Mouse (Mus musculus) small intestine, adult 2 months (tissue): ENCODE measurements around the gene Tbl1xr1. TPM values are rescaled to one million over a fixed set of nuclear protein-coding genes. Genes with fewer than 3 reads are reported as not detected.

ENCODE experiments used
- H3K27ac ChIP-seq: fragments of 200-500 bp; 2 replicates; pipeline ENCODE4 v1.5.1; 2012; ENCODE audit warnings: low read depth, low read length, control low read depth, inconsistent platforms; ENCODE audit not compliant: insufficient read depth
- H3K27me3 ChIP-seq: fragments of 200-500 bp; 2 replicates; pipeline ENCODE4 v1.6.1; 2012; ENCODE audit warnings: mild to moderate bottlenecking, moderate library complexity, low read length, inconsistent platforms; ENCODE audit not compliant: control insufficient read depth, insufficient read depth
- H3K36me3 ChIP-seq: fragments of 200-500 bp; 2 replicates; pipeline ENCODE4 v1.6.1; 2012; ENCODE audit warnings: mild to moderate bottlenecking, low read length, control low read depth, inconsistent platforms; ENCODE audit not compliant: control insufficient read depth, insufficient read depth
- H3K4me1 ChIP-seq: fragments of 200-500 bp; 2 replicates; pipeline ENCODE4 v1.6.1; 2012; ENCODE audit warnings: low read length, inconsistent platforms, mixed read lengths; ENCODE audit not compliant: control insufficient read depth, insufficient read depth, insufficient read length
- H3K4me3 ChIP-seq: fragments of 200-500 bp; 2 replicates; pipeline ENCODE4 v1.5.1; 2012; ENCODE audit warnings: low read depth, mild to moderate bottlenecking, control low read depth, inconsistent platforms, low read length, moderate library complexity
- CTCF ChIP-seq: fragments of 200-500 bp; IDR thresholded peaks from 2 replicates; pipeline ENCODE4 v1.5.1; 2012; ENCODE audit warnings: low read depth, mild to moderate bottlenecking, control low read depth, inconsistent platforms, low read length, moderate library complexity, mixed read lengths; ENCODE audit not compliant: insufficient replicate concordance, insufficient read length; ENCODE audit errors: extremely low read depth
- POLR2A ChIP-seq: fragments of 200-500 bp; IDR thresholded peaks from 2 replicates; pipeline ENCODE4 v1.6.1; 2012; ENCODE audit warnings: low read depth, mild to moderate bottlenecking, control low read depth, inconsistent platforms, low read length, moderate library complexity
- whole genome bisulfite sequencing: fragments of 180-500 bp; shearing (Covaris S2); methylation state at CpG from one replicate; pipeline ENCODE4 v1.1.7; 2018; 5-methylcytosine and 5-hydroxymethylcytosine counted together
- polyA plus RNA-seq: library from polyadenylated mRNA; depleted of rRNA; stranded (reverse); fragments of >200 nt; gene quantifications from 2 replicates; pipeline ENCODE4 v1.2.3, GENCODE M21; 2012

The Tbl1xr1 gene
- polyA plus RNA-seq, 1 experiment: 15.8 TPM

DNA sequence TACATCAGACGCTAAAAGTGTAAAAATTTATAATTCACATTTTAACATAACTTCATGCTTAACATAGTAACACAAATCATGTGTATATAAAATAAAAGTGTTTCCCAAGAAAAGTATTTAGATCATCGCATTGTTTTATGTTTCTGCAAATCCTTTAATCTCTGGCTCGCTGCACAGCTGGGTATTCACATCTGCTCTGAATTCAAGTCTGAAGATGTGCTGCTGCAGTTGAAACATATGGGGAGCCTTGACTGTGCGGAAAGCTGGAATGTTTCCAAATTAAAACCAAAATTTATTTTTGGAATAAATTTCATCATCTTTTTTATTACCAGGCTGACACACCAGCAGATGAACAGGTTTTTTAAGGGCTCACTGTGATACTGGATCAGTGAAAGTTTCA, 97.8 kb downstream of the Tbl1xr1 start:
- Histone ChIP-seq H3K4me3 (no peak overlapping the region), H3K27me3 (no peaks in the 10 kb centered on the region), H3K27ac (no peak overlapping the region), H3K36me3 (no peaks in the 10 kb centered on the region), H3K4me1 (no peaks in the 10 kb centered on the region)
- TF ChIP-seq POLR2A: no peak
- no peak for TF ChIP-seq CTCF
- 91% methylated on average over 4 of the region's 4 CpGs for WGBS

DNA sequence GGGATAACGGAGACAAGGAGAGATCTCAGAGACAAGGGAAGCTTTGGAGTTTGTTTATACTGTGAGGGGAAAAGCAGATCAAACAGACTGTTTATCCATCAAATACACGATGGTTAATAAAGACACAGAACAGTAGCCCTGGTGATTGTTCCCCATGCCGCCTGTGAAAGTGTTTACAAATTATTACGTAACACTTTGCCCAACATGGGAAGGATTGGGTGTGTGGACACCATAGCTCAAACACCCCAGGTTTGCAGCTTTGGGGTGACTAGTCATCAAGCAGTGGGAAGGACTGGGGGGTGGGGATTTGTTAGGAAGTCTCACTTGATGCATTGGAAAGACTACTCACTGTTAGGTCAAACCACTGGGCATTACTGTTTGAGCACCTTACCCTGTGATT, 103.6 kb downstream of the Tbl1xr1 start:
- Histone ChIP-seq H3K4me1 (no peaks in the 10 kb centered on the region; the same call in 1 of the 2 replicates), H3K27me3 (no peaks in the 10 kb centered on the region), H3K4me3 (no peak overlapping the region), H3K27ac (no peak overlapping the region), H3K36me3 (peaks cover 3% of the 10 kb centered on the region; the same call in 1 of the 2 replicates)
- 61% methylated on average over 4 of the region's 4 CpGs for WGBS
- TF ChIP-seq POLR2A: no peak

DNA sequence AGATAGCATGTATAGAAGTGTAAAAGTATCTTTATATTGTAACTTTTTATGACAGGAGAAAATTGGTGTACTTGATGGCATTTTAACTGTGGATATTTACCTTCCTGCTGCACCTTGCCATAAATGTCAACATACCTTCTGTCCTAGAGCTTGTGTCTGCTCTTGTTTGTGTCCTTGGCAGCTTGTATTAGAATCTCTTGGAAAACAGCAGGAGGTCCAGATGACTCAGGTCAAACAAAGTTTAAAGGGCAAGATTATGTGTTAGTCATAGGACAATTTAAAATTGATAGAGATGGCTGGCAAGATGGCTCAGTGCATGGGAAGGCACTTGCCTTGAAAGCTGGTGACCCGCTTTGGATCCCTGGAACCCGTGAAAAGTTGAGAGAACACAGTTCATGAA, 104.6 kb downstream of the Tbl1xr1 start:
- H3K4me1 ChIP-seq: no peaks in the 10 kb centered on the region; the same call in 1 of the 2 replicates
- no peak overlapping the region for H3K4me3 ChIP-seq
- 87% methylated on average over 2 of the region's 2 CpGs for WGBS
- H3K36me3 ChIP-seq: peaks cover 3% of the 10 kb centered on the region; the same call in 1 of the 2 replicates
- H3K27me3 ChIP-seq: no peaks in the 10 kb centered on the region
- H3K27ac ChIP-seq: no peak overlapping the region
- TF ChIP-seq POLR2A: no peak
- TF ChIP-seq CTCF: no peak

DNA sequence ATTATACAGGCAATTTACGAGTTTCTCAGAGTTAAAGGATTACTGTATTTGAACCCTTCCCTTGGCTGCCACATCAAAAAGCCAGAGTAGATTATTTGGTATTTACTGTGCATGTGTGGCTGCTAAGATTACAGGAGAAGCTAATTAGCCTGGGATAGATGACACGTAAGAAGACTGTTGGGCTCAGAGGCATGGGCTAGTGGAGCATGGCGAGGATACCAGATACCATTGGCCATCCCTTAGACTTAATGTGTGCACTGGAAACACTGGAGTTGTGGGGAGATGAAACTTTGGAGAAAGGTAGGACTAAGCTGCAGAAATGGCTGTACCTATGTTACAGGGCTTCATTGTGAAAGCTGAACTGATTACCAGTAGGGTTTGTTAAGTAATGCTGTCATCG, 108.8 kb downstream of the Tbl1xr1 start:
- Histone ChIP-seq H3K27me3 (no peaks in the 10 kb centered on the region), H3K27ac (no peak overlapping the region), H3K4me3 (no peak overlapping the region), H3K4me1 (no peaks in the 10 kb centered on the region; the same call in 1 of the 2 replicates), H3K36me3 (peaks cover 13% of the 10 kb centered on the region)
- TF ChIP-seq CTCF (no peak), POLR2A (no peak)
- 91% methylated on average over 4 of the region's 4 CpGs for WGBS

DNA sequence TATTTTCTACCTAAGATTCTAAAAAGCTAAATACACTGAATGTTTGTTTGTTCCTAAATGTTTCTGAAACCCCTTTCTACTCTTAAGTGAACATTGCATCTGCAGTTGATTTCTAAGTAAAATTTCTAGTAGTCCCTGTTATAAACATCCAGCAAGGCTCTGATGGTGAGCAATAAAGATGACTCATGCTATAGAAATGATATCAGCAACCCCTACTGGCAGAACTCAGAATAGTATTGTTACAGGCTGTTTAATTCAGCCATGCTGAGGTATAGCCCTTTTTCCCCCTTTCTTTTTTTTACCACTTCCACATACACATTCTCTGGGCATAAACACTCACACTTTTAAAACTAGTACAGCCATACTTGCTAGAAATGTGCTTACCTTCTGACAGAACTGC, 114.0 kb downstream of the Tbl1xr1 start:
- H3K4me1 ChIP-seq: peaks cover 7% of the 10 kb centered on the region; the same call in 1 of the 2 replicates
- no peak overlapping the region for H3K27ac ChIP-seq
- no peaks in the 10 kb centered on the region for H3K27me3 ChIP-seq
- TF ChIP-seq POLR2A: no peak
- no peak for TF ChIP-seq CTCF
- no peak overlapping the region for H3K4me3 ChIP-seq
- peaks cover 37% of the 10 kb centered on the region for H3K36me3 ChIP-seq

DNA sequence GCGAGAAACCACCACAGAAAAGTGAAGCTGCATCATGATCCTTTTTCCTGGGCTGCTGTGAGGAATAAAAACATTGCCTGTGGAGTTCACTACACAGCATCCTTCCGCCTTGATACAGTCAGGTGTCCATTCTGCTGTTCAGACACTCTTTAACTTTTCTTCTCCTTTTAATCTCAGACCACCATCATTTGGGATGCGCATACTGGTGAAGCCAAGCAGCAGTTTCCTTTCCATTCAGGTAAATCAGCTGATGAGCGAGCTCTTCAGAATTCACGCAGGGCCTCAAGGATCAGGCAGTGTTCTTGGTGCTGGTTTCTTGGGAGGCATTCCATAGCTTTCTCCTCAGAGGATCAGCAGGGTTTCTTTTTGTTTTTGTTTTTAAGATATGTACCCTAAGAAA, 116.5 kb downstream of the Tbl1xr1 start:
- WGBS: 96% methylated on average over 5 of the region's 5 CpGs
- Histone ChIP-seq H3K4me3 (no peak overlapping the region), H3K36me3 (peaks cover 44% of the 10 kb centered on the region), H3K27ac (no peak overlapping the region), H3K4me1 (peaks cover 7% of the 10 kb centered on the region; the same call in 1 of the 2 replicates), H3K27me3 (no peaks in the 10 kb centered on the region)
- TF ChIP-seq POLR2A: no peak
- no peak for TF ChIP-seq CTCF

DNA sequence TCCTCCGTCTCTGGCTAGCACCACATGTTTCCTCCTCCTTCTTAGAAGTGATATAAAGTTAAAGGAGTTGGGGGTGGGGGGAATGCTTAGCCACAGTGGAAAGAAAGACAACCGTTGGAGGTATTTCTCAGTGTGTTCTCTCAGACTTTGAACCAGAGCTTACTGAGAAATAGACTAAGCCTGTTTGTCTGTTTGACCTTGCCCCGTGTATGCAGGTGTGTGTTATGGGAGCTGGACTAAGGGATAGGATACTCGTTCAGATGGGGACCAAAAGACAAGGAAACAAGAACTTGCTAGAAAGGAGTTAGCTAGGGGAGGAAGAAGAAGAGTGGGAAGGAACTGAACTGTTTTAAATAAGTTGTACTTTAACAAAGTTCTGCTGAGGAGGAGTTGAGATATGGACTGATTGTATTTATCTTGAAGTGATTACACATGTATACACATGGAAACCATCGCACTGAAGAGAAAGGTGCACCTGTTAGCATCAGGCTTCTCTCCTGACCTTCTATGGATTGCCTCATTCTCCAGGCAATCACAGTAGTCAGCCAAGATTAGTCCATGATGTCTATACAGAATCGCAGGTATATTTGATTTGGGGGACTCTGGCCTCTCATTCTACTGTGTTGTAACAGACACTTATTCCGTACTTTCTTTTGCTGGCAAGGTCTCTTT, 117.9 kb downstream of the Tbl1xr1 start:
- WGBS: 31% methylated on average over 7 of the region's 7 CpGs
- TF ChIP-seq POLR2A: no peak
- TF ChIP-seq CTCF: no peak
- H3K36me3 ChIP-seq: peaks cover 46% of the 10 kb centered on the region

More for the DNA sequence above, 117.9 kb downstream of the Tbl1xr1 start:
- peaks cover 7% of the 10 kb centered on the region; the same call in 1 of the 2 replicates for H3K4me1 ChIP-seq
- no peak overlapping the region for H3K27ac ChIP-seq
- no peaks in the 10 kb centered on the region for H3K27me3 ChIP-seq
- no peak overlapping the region for H3K4me3 ChIP-seq
